Mouse (Mus musculus) forebrain, embryonic 12.5 days (tissue): ENCODE data around the gene Shroom4. TPM values are rescaled to one million over a fixed set of nuclear protein-coding genes. Genes with fewer than 3 reads are reported as not detected.
"Not testable (repeated sequence)": the region's sequence is repeated elsewhere in the genome, so short reads cannot be mapped to it uniquely, and the experiment has no call there.

ENCODE experiments used
- ATAC-seq: fragments of 200-750 bp; cut with Nextera tagmentation; 2 replicates; pipeline ENCODE4 v1.8.0; 2017; ENCODE audit warnings: moderate TSS enrichment; ENCODE audit not compliant: low FRiP score
- H3K27ac ChIP-seq: fragments of 300-500 bp; sonication (generic); 2 replicates; pipeline ENCODE4 v1.5.1; 2016; ENCODE audit warnings: mild to moderate bottlenecking
- H3K27me3 ChIP-seq: fragments of 300-500 bp; sonication (generic); 2 replicates; pipeline ENCODE4 v1.6.1; 2016; ENCODE audit warnings: mild to moderate bottlenecking
- H3K36me3 ChIP-seq: fragments of 300-500 bp; sonication (generic); replicated peaks from 2 replicates; pipeline ENCODE4 v1.6.1; 2016; ENCODE audit warnings: mild to moderate bottlenecking
- H3K4me1 ChIP-seq: fragments of 300-500 bp; sonication (generic); 2 replicates; pipeline ENCODE4 v1.6.1; 2016
- H3K4me2 ChIP-seq: fragments of 300-500 bp; sonication (generic); 2 replicates; pipeline ENCODE4 v1.6.1; 2016; ENCODE audit warnings: mild to moderate bottlenecking, moderate library complexity
- H3K4me3 ChIP-seq: fragments of 300-500 bp; sonication (generic); replicated peaks from 2 replicates; pipeline ENCODE4 v1.5.1; 2016; ENCODE audit warnings: mild to moderate bottlenecking
- H3K9ac ChIP-seq: fragments of 300-500 bp; sonication (generic); 2 replicates; pipeline ENCODE4 v1.6.1; 2016; ENCODE audit warnings: mild to moderate bottlenecking
- H3K9me3 ChIP-seq: fragments of 300-500 bp; sonication (generic); 2 replicates; pipeline ENCODE4 v1.6.1; 2016
- WGBS: fragments of 180-500 bp; shearing (Covaris S2); methylation state at CpG from one replicate; pipeline ENCODE4 v1.1.7; 2016; 5-methylcytosine and 5-hydroxymethylcytosine counted together
- polyA plus RNA-seq: library from polyadenylated mRNA; unstranded; fragments of >200 nt; fragmentation: Nextera tagmentation; extraction: Ambion mirVana; gene quantifications from 2 replicates; pipeline ENCODE4 v1.2.1, GENCODE M21; 2016

Gene Shroom4
- polyA plus RNA-seq, 1 experiment from 2014 or later = 3.6 TPM

GRCm38 (mm10) chrX:6418140-6418539 is 18.5 kb downstream of the Shroom4 start:
- H3K9ac ChIP-seq = no peak overlapping the region
- WGBS = 36% methylated on average over 4 of the region's 4 CpGs
- no peak overlapping the region for H3K4me2 ChIP-seq
- H3K27ac ChIP-seq = no peak overlapping the region
- H3K4me3 ChIP-seq = no peak overlapping the region
- ATAC-seq = no peak
- H3K36me3 ChIP-seq = no peaks in the 10 kb centered on the region
- H3K4me1 ChIP-seq = no peaks in the 10 kb centered on the region
- H3K9me3 ChIP-seq = no peaks in the 10 kb centered on the region
- no peaks in the 10 kb centered on the region for H3K27me3 ChIP-seq

GRCm38 (mm10) chrX:6435260-6435659 is 35.6 kb downstream of the Shroom4 start:
- Histone ChIP-seq H3K4me2 (no peak overlapping the region), H3K9ac (no peak overlapping the region), H3K27ac (no peak overlapping the region), H3K4me1 (no peaks in the 10 kb centered on the region), H3K9me3 (no peaks in the 10 kb centered on the region), H3K36me3 (no peaks in the 10 kb centered on the region), H3K4me3 (no peak overlapping the region), H3K27me3 (no peaks in the 10 kb centered on the region)
- ATAC-seq = no peak
- 86% methylated on average over 2 of the region's 2 CpGs for WGBS

GRCm38 (mm10) chrX:6446422-6446821 is 46.8 kb downstream of the Shroom4 start:
- H3K9me3 ChIP-seq = no peaks in the 10 kb centered on the region
- no peak for ATAC-seq
- H3K27ac ChIP-seq = no peak overlapping the region
- no peaks in the 10 kb centered on the region for H3K4me1 ChIP-seq
- 60% methylated on average over 1 of the region's 1 CpGs for WGBS
- H3K36me3 ChIP-seq = no peaks in the 10 kb centered on the region
- no peak overlapping the region for H3K4me2 ChIP-seq
- H3K27me3 ChIP-seq = no peaks in the 10 kb centered on the region
- no peak overlapping the region for H3K4me3 ChIP-seq
- H3K9ac ChIP-seq = no peak overlapping the region

- H3K9ac ChIP-seq = no peak overlapping the region
- no peaks in the 10 kb centered on the region for H3K27me3 ChIP-seq
- ATAC-seq = no peak
- H3K4me3 ChIP-seq = no peak overlapping the region
- H3K4me1 ChIP-seq = no peaks in the 10 kb centered on the region
- WGBS = 65% methylated on average over 4 of the region's 4 CpGs
- no peak overlapping the region for H3K27ac ChIP-seq
- no peak overlapping the region for H3K4me2 ChIP-seq
- no peaks in the 10 kb centered on the region for H3K9me3 ChIP-seq
- no peaks in the 10 kb centered on the region for H3K36me3 ChIP-seq
Measured at GRCm38 (mm10) chrX:6448001-6448400, 48.3 kb downstream of the Shroom4 start.

- H3K9ac ChIP-seq = no peak overlapping the region
- H3K27ac ChIP-seq = no peak overlapping the region
- H3K4me3 ChIP-seq = no peak overlapping the region
- 59% methylated on average over 4 of the region's 4 CpGs for WGBS
- no peaks in the 10 kb centered on the region for H3K27me3 ChIP-seq
- H3K4me2 ChIP-seq = no peak overlapping the region
- no peaks in the 10 kb centered on the region for H3K9me3 ChIP-seq
- H3K36me3 ChIP-seq = no peaks in the 10 kb centered on the region
- no peak for ATAC-seq
- no peaks in the 10 kb centered on the region for H3K4me1 ChIP-seq
Measured at GRCm38 (mm10) chrX:6453220-6453619, 53.6 kb downstream of the Shroom4 start.

GRCm38 (mm10) chrX:6469251-6469650 is 69.6 kb downstream of the Shroom4 start:
- H3K9me3 ChIP-seq, H3K9ac ChIP-seq, ATAC-seq, H3K4me1 ChIP-seq, H3K27ac ChIP-seq, H3K4me2 ChIP-seq, H3K4me3 ChIP-seq, H3K27me3 ChIP-seq, H3K36me3 ChIP-seq: not testable (repeated sequence)
- no CpG with 5 or more reads among the region's 1 CpGs for WGBS

- not testable (repeated sequence) for H3K4me2 ChIP-seq, H3K36me3 ChIP-seq, H3K9me3 ChIP-seq, H3K27ac ChIP-seq, H3K4me1 ChIP-seq, H3K27me3 ChIP-seq, ATAC-seq, H3K4me3 ChIP-seq, H3K9ac ChIP-seq
- no CpG with 5 or more reads among the region's 1 CpGs for WGBS
Measured at GRCm38 (mm10) chrX:6472563-6472962, 72.9 kb downstream of the Shroom4 start.

- no peak for ATAC-seq
- Histone ChIP-seq H3K9me3 (no peaks in the 10 kb centered on the region), H3K4me1 (no peaks in the 10 kb centered on the region), H3K4me3 (no peak overlapping the region), H3K36me3 (no peaks in the 10 kb centered on the region), H3K27me3 (no peaks in the 10 kb centered on the region), H3K9ac (no peak overlapping the region), H3K4me2 (no peak overlapping the region), H3K27ac (no peak overlapping the region)
- WGBS = 46% methylated on average over 1 of the region's 1 CpGs
Measured at GRCm38 (mm10) chrX:6475177-6475576, 75.5 kb downstream of the Shroom4 start.

- Histone ChIP-seq H3K9ac (no peak overlapping the region), H3K4me2 (no peak overlapping the region), H3K9me3 (no peaks in the 10 kb centered on the region), H3K4me1 (peaks cover 6% of the 10 kb centered on the region), H3K27me3 (no peaks in the 10 kb centered on the region), H3K27ac (no peak overlapping the region), H3K4me3 (no peak overlapping the region), H3K36me3 (no peaks in the 10 kb centered on the region)
- 63% methylated on average over 2 of the region's 4 CpGs for whole genome bisulfite sequencing
- ATAC-seq = no peak
Measured at GRCm38 (mm10) chrX:6482268-6482667, 82.6 kb downstream of the Shroom4 start.

- Histone ChIP-seq H3K4me3 (no peak overlapping the region), H3K9ac (no peak overlapping the region), H3K9me3 (no peaks in the 10 kb centered on the region), H3K27me3 (no peaks in the 10 kb centered on the region), H3K4me1 (peaks cover 6% of the 10 kb centered on the region), H3K27ac (no peak overlapping the region), H3K4me2 (no peak overlapping the region), H3K36me3 (no peaks in the 10 kb centered on the region)
- ATAC-seq = no peak
- WGBS = 23% methylated on average over 8 of the region's 8 CpGs
Measured at GRCm38 (mm10) chrX:6483817-6484216, 84.2 kb downstream of the Shroom4 start.

- no peak overlapping the region for H3K4me2 ChIP-seq
- no peaks in the 10 kb centered on the region for H3K27me3 ChIP-seq
- H3K4me3 ChIP-seq = no peak overlapping the region
- no peaks in the 10 kb centered on the region for H3K9me3 ChIP-seq
- peaks cover 6% of the 10 kb centered on the region; the same call in 1 of the 2 replicates for H3K4me1 ChIP-seq
- H3K36me3 ChIP-seq = no peaks in the 10 kb centered on the region
- no peak for ATAC-seq
- 64% methylated on average over 4 of the region's 4 CpGs for WGBS
- H3K27ac ChIP-seq = no peak overlapping the region
- H3K9ac ChIP-seq = no peak overlapping the region
Measured at GRCm38 (mm10) chrX:6490433-6490832, 90.8 kb downstream of the Shroom4 start.

GRCm38 (mm10) chrX:6495456-6495855 is 95.8 kb downstream of the Shroom4 start:
- ATAC-seq = no peak
- Histone ChIP-seq H3K36me3 (no peaks in the 10 kb centered on the region), H3K27ac (no peak overlapping the region), H3K9ac (no peak overlapping the region), H3K4me2 (no peak overlapping the region), H3K27me3 (no peaks in the 10 kb centered on the region), H3K9me3 (no peaks in the 10 kb centered on the region), H3K4me1 (peaks cover 12% of the 10 kb centered on the region; the same call in 1 of the 2 replicates), H3K4me3 (no peak overlapping the region)

GRCm38 (mm10) chrX:6496374-6496773 is 96.7 kb downstream of the Shroom4 start:
- H3K4me2 ChIP-seq = no peak overlapping the region
- no peak overlapping the region for H3K9ac ChIP-seq
- no peaks in the 10 kb centered on the region for H3K27me3 ChIP-seq
- no peak overlapping the region for H3K4me3 ChIP-seq
- 48% methylated on average over 2 of the region's 2 CpGs for WGBS
- H3K27ac ChIP-seq = no peak overlapping the region
- H3K36me3 ChIP-seq = no peaks in the 10 kb centered on the region
- peaks cover 12% of the 10 kb centered on the region; the same call in 1 of the 2 replicates for H3K4me1 ChIP-seq
- no peak for ATAC-seq
- no peaks in the 10 kb centered on the region for H3K9me3 ChIP-seq

- Histone ChIP-seq H3K36me3 (no peaks in the 10 kb centered on the region), H3K9me3 (no peaks in the 10 kb centered on the region), H3K27me3 (no peaks in the 10 kb centered on the region), H3K9ac (no peak overlapping the region), H3K4me1 (no peaks in the 10 kb centered on the region), H3K27ac (no peak overlapping the region), H3K4me2 (no peak overlapping the region), H3K4me3 (no peak overlapping the region)
- ATAC-seq = no peak
- 64% methylated on average over 1 of the region's 1 CpGs for WGBS
Measured at GRCm38 (mm10) chrX:6501850-6502249, 102.2 kb downstream of the Shroom4 start.
